Mouse (Mus musculus): Measurements from ENCODE around the gene Cfap46.

Cfap46 gene

GRCm38 (mm10) chr7:139565998-139566397 lies 117.6 kb downstream of the Cfap46 start:
- no peaks in the 10 kb centered on the region for H3K9me3 ChIP-seq (ENCODE audit: low read length)
- H3K4me1 ChIP-seq (replicated peaks; ENCODE audit: low read depth, low read length) = no peaks in the 10 kb centered on the region
- TF ChIP-seq CTCF (conservative IDR thresholded peaks at IDR 0.05; ENCODE audit: low read length) (no peak), NANOG (IDR thresholded peaks at IDR 0.05; ENCODE audit: borderline replicate concordance, low read length) (no peak), POU5F1 (IDR thresholded peaks at IDR 0.05; ENCODE audit: borderline replicate concordance, low read length) (no peak)
- H3K4me3 ChIP-seq (replicated peaks; ENCODE audit: low read length) = no peak overlapping the region
- H3K36me3 ChIP-seq (ENCODE audit: insufficient read depth, low read length) = peaks cover 4% of the 10 kb centered on the region; the same call in 1 of the 2 replicates
- no peaks in the 10 kb centered on the region for H3K27me3 ChIP-seq (ENCODE audit: insufficient read depth, low read length)

GRCm38 (mm10) chr7:139564161-139564560 lies 119.5 kb downstream of the Cfap46 start:
- no peaks in the 10 kb centered on the region for H3K4me1 ChIP-seq (replicated peaks; ENCODE audit: low read depth, low read length)
- H3K36me3 ChIP-seq (ENCODE audit: insufficient read depth, low read length) = peaks cover 12% of the 10 kb centered on the region
- H3K4me3 ChIP-seq (replicated peaks; ENCODE audit: low read length) = no peak overlapping the region
- no peaks in the 10 kb centered on the region for H3K27me3 ChIP-seq (ENCODE audit: insufficient read depth, low read length)
- no peaks in the 10 kb centered on the region for H3K9me3 ChIP-seq (ENCODE audit: low read length)
- TF ChIP-seq POU5F1 (IDR thresholded peaks at IDR 0.05; ENCODE audit: borderline replicate concordance, low read length) (no peak), NANOG (IDR thresholded peaks at IDR 0.05; ENCODE audit: borderline replicate concordance, low read length) (no peak), CTCF (conservative IDR thresholded peaks at IDR 0.05; ENCODE audit: low read length) (no peak)

GRCm38 (mm10) chr7:139563425-139563824 lies 120.2 kb downstream of the Cfap46 start:
- H3K9me3 ChIP-seq (ENCODE audit: low read length) = no peaks in the 10 kb centered on the region
- TF ChIP-seq POU5F1 (IDR thresholded peaks at IDR 0.05; ENCODE audit: borderline replicate concordance, low read length) (no peak), NANOG (IDR thresholded peaks at IDR 0.05; ENCODE audit: borderline replicate concordance, low read length) (no peak), CTCF (conservative IDR thresholded peaks at IDR 0.05; ENCODE audit: low read length) (no peak)
- H3K4me1 ChIP-seq (replicated peaks; ENCODE audit: low read depth, low read length) = no peaks in the 10 kb centered on the region
- H3K4me3 ChIP-seq (replicated peaks; ENCODE audit: low read length) = no peak overlapping the region
- H3K27me3 ChIP-seq (ENCODE audit: insufficient read depth, low read length) = no peaks in the 10 kb centered on the region
- H3K36me3 ChIP-seq (ENCODE audit: insufficient read depth, low read length) = peaks cover 19% of the 10 kb centered on the region

GRCm38 (mm10) chr7:139559659-139560058 lies 124.0 kb downstream of the Cfap46 start:
- peaks cover 15% of the 10 kb centered on the region for H3K36me3 ChIP-seq (ENCODE audit: insufficient read depth, low read length)
- peaks cover 9% of the 10 kb centered on the region for H3K4me1 ChIP-seq (replicated peaks; ENCODE audit: low read depth, low read length)
- no peaks in the 10 kb centered on the region for H3K27me3 ChIP-seq (ENCODE audit: insufficient read depth, low read length)
- no peak overlapping the region for H3K4me3 ChIP-seq (replicated peaks; ENCODE audit: low read length)
- H3K9me3 ChIP-seq (ENCODE audit: low read length) = no peaks in the 10 kb centered on the region
- TF ChIP-seq POU5F1 (IDR thresholded peaks at IDR 0.05; ENCODE audit: borderline replicate concordance, low read length) (no peak), CTCF (conservative IDR thresholded peaks at IDR 0.05; ENCODE audit: low read length) (no peak), NANOG (IDR thresholded peaks at IDR 0.05; ENCODE audit: borderline replicate concordance, low read length) (no peak)

- TF ChIP-seq CTCF (conservative IDR thresholded peaks at IDR 0.05; ENCODE audit: low read length) (no peak), POU5F1 (IDR thresholded peaks at IDR 0.05; ENCODE audit: borderline replicate concordance, low read length) (no peak), NANOG (IDR thresholded peaks at IDR 0.05; ENCODE audit: borderline replicate concordance, low read length) (no peak)
- Histone ChIP-seq H3K27me3 (ENCODE audit: insufficient read depth, low read length) (no peaks in the 10 kb centered on the region), H3K9me3 (ENCODE audit: low read length) (no peaks in the 10 kb centered on the region), H3K4me1 (replicated peaks; ENCODE audit: low read depth, low read length) (peaks cover 9% of the 10 kb centered on the region), H3K36me3 (ENCODE audit: insufficient read depth, low read length) (peaks cover 15% of the 10 kb centered on the region), H3K4me3 (replicated peaks; ENCODE audit: low read length) (no peak overlapping the region)
Measured at GRCm38 (mm10) chr7:139556746-139557526, 126.7 kb downstream of the Cfap46 start.

- Histone ChIP-seq H3K4me3 (replicated peaks; ENCODE audit: low read length) (no peak overlapping the region), H3K9me3 (ENCODE audit: low read length) (no peaks in the 10 kb centered on the region), H3K4me1 (replicated peaks; ENCODE audit: low read depth, low read length) (peaks cover 9% of the 10 kb centered on the region), H3K36me3 (ENCODE audit: insufficient read depth, low read length) (peaks cover 15% of the 10 kb centered on the region), H3K27me3 (ENCODE audit: insufficient read depth, low read length) (no peaks in the 10 kb centered on the region)
- TF ChIP-seq POU5F1 (IDR thresholded peaks at IDR 0.05; ENCODE audit: borderline replicate concordance, low read length) (no peak), NANOG (IDR thresholded peaks at IDR 0.05; ENCODE audit: borderline replicate concordance, low read length) (no peak), CTCF (conservative IDR thresholded peaks at IDR 0.05; ENCODE audit: low read length) (no peak)
Measured at GRCm38 (mm10) chr7:139556331-139556730, 127.3 kb downstream of the Cfap46 start.

GRCm38 (mm10) chr7:139551519-139551918 lies 132.1 kb downstream of the Cfap46 start:
- no peaks in the 10 kb centered on the region for H3K36me3 ChIP-seq (ENCODE audit: insufficient read depth, low read length)
- peaks cover 3% of the 10 kb centered on the region; the same call in 1 of the 2 replicates for H3K4me1 ChIP-seq (replicated peaks; ENCODE audit: low read depth, low read length)
- no peak for TF ChIP-seq NANOG (IDR thresholded peaks at IDR 0.05; ENCODE audit: borderline replicate concordance, low read length)
- no peaks in the 10 kb centered on the region for H3K27me3 ChIP-seq (ENCODE audit: insufficient read depth, low read length)
- H3K9me3 ChIP-seq (ENCODE audit: low read length) = no peaks in the 10 kb centered on the region
- no peak overlapping the region for H3K4me3 ChIP-seq (replicated peaks; ENCODE audit: low read length)
